Mouse (Mus musculus) A20 (cell line): ENCODE results near the gene Kcp.

Experiments
- DNase-seq: peaks from one replicate; pipeline ENCODE4 v3.0.0-alpha.2; 2011; ENCODE audit warnings: low read depth, low spot score

Kcp gene

GRCm38 (mm10) chr6:29507447-29508309 is at the start of gene Kcp:
Gene Kcp (minus strand): TSS chr6:29507952.
- DNase-seq, result no peak

GRCm38 (mm10) chr6:29557112-29557511 is 49.4 kb upstream of the Kcp start:
- no peak for DNase-seq

- no peak for DNase-seq
Measured at GRCm38 (mm10) chr6:29552526-29552925, 44.8 kb upstream of the Kcp start.

GRCm38 (mm10) chr6:29548086-29548485 is 40.3 kb upstream of the Kcp start:
- no peak for DNase-seq

- DNase-seq, result no peak
Measured at GRCm38 (mm10) chr6:29547582-29547981, 39.8 kb upstream of the Kcp start.

- DNase-seq, result no peak
Measured at GRCm38 (mm10) chr6:29545611-29546010, 37.9 kb upstream of the Kcp start.

GRCm38 (mm10) chr6:29540956-29541355 is 33.2 kb upstream of the Kcp start:
- DNase-seq, result no peak

- peak; percentile 22 for DNase-seq
Measured at GRCm38 (mm10) chr6:29540223-29540622, 32.5 kb upstream of the Kcp start.

GRCm38 (mm10) chr6:29539502-29539901 is 31.8 kb upstream of the Kcp start:
- no peak for DNase-seq

GRCm38 (mm10) chr6:29537221-29537620 is 29.5 kb upstream of the Kcp start:
- no peak for DNase-seq

- peak; percentile 77 for DNase-seq
Measured at GRCm38 (mm10) chr6:29536651-29537193, 29.0 kb upstream of the Kcp start.

GRCm38 (mm10) chr6:29535316-29535715 is 27.6 kb upstream of the Kcp start:
- DNase-seq, result no peak

GRCm38 (mm10) chr6:29530050-29530449 is 22.3 kb upstream of the Kcp start:
- peak; percentile 68 for DNase-seq

- DNase-seq, result no peak
Measured at GRCm38 (mm10) chr6:29529444-29529820, 21.7 kb upstream of the Kcp start.

GRCm38 (mm10) chr6:29528561-29529443 is 21.1 kb upstream of the Kcp start:
- DNase-seq, result peak; percentile 93

- no peak for DNase-seq
Measured at GRCm38 (mm10) chr6:29528165-29528505, 20.4 kb upstream of the Kcp start.

GRCm38 (mm10) chr6:29527361-29528164 is 19.8 kb upstream of the Kcp start:
- peak; percentile 79 for DNase-seq

GRCm38 (mm10) chr6:29526281-29527251 is 18.8 kb upstream of the Kcp start, which contains the start of gene Irf5:
Gene Irf5 (plus strand): TSS chr6:29526625.
- DNase-seq, result peak; percentile 84

GRCm38 (mm10) chr6:29525256-29525655 is 17.5 kb upstream of the Kcp start:
- DNase-seq, result peak; percentile 83

GRCm38 (mm10) chr6:29524034-29524489 is 16.3 kb upstream of the Kcp start:
- peak; percentile 90 for DNase-seq
